Mouse (Mus musculus): Measurements from ENCODE around the gene Siae.

Gene Siae

DNA sequence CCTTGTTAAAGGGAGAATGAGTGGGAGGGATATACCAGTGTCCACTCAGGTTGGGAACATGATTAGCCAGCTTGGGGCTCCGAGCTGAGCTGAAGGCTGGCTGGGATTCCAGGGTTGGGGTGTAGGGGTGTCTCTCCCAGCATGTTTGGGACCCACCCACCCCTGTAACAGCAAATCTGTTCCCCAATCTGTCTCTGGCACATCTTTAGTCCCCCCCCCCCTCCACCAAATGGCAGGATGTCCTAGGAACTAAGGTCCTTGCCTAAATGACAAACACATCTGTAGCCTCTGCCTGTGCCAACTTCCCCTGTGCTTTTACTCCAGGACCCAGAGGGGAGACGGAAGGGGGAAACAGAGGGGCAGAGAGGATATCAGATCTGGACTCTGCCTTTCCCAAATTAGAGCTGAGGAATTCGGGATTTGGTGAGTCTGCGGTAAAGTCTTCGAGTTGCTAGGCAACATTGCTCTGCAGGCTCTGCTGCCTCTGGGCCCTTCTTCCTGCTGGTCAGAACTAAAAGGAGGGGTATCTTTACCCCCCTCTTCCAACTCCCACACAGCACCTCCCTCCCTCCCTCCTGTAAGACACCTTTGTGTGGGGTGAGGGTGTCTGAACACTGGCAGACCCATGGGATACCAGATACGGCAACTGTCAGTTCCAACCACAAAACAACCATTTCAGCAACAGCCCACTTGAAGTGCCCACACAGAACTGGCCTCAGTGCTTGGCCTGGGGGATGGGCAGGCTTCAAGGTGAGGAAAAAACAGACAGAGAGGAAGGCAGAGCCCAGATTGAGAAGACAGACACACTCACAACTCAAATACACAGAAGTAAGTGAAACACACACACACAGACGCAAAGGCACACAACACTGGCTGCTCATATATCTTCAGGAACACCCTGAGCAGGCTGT lies at the start of gene Siae:
Gene Siae, plus strand, starts transcription at position 861 of the 911 bp plus-strand sequence.
- DNase-seq (ENCODE audit: low spot score), result no peak

DNA sequence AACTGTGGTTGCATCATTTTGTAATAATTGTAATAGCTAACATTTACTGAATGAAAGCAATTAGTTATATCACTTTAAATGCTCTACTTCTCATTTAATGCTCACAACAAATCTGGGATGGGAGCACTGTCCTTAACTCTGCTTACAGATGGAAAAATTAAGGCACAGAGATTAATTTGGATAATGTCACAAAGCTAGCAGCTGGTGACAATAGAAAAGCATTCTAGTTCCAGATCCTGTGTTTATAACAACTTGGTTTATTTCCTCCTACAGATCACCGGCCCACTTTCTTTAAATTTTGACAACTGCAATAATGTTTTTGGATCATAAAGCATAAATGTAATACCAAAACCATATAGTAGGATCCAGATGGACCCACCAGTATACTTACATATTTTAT lies 49.5 kb upstream of the Siae start:
- DNase-seq (ENCODE audit: low spot score), result no peak

DNA sequence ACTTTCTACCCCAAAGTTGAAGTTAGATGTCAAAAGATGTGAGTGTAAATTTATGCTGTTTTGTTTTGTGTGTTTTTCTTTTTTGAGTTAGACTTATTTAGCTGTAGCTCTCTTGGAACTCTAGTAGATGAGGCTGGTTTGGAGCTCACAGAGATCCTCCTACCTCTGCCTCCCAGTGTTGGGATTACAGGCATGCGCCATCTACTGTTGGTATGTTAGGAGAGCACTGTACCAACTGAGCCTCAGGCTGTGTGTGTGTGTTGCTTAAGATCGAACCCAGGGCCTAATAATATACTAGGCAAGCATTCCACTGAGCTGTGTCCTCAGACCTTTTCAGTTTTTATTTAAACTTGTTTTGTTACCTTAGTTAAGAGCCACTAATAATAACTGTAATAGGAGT lies 43.4 kb upstream of the Siae start:
- DNase-seq (ENCODE audit: low spot score), result no peak

DNA sequence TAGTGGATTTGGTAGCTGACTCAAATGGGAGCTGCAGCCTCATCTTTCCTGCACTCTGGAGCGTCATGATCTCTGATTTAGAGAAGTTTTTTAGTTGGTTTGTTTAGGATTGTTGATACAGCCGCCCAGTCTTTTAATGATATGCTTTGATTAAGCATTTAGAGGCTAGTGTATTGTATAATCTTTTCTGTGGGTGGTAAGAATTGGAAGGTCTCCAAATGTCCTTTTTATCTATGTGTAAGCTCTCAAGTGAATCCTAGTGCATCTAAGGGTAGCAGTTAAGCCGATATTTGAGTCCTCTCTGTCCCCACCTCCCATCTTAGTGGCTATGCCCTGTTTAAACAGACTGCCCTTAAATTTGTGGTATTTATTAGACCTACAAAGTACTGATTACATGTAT lies 41.0 kb upstream of the Siae start:
- DNase-seq (ENCODE audit: low spot score), result no peak

DNA sequence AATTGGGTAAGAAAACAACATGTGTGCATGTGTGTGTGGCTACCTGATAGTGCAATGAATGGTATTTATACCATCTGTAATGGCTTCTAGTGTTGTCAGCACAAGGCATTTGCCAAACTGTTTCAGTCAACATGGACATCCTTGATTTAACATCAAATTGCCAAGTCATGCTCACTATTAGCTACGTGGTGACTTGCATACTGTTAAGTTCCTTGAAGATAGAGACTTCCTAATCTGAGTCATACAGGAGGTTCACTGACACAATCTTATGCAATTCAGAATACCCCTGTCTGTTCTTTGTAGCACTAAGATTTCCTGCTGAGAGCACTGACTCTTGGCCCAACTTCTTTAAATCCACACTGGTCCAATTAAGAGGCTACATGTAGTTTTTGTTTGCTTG lies 38.0 kb upstream of the Siae start:
- peak; percentile 49 for DNase-seq (ENCODE audit: low spot score)

DNA sequence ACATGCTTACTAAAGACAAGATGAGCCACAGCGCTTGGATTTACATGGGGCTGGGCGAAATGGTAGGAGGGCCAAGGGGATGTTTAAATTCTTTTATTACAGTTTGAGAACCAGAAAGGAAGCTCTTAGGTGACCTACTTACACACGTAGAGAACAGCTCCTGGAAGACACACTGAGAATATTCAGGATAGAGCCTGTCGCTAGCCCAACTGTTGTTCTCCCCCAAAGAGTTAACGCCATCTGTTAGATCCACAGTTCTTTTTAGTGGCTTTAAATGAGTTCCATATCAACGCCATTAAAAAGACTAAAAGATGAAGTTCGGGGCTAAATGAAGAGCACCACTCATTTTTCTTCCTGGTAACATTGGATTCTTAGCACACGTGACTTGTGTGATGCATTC lies 36.5 kb upstream of the Siae start:
- DNase-seq (ENCODE audit: low spot score), result no peak

DNA sequence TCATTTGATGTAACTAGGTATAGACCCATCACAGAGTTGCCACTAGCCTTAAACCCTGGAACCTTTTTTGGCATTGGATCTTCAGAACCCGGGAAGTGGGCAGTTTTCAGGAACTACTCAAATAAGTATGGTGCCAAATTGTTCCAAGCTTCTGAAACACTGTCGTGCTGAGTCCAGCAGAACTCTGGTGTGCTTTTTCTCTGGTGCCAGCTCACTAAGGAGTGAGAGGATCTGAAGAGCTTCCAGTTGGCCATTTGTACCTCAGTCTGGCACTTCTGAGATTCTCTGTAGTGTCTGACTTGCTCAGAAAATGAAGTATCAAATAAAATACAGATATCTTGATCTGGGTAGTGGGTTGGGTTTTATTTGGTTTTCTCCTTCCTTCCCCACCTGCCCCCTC lies 35.5 kb upstream of the Siae start:
- DNase-seq (ENCODE audit: low spot score), result no peak

DNA sequence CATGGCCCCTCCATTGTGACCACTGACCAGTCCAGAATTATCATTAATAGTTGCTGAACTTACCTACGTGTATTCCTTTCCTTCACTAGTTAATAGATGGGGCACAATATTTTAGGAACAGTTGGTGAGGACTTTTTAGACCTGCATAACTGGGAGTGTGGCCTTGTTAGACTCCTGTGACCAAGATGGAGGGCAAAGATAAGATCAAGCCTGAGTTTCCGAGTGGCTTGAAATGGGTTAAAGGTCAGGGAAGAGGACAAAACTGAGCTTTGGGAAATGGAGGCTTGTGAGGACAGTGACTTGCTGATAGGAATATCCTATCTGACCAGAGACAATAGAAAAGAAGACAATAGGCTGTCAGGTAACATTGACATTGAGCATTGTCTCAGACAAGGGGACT lies 30.0 kb upstream of the Siae start:
- DNase-seq (ENCODE audit: low spot score), result no peak

DNA sequence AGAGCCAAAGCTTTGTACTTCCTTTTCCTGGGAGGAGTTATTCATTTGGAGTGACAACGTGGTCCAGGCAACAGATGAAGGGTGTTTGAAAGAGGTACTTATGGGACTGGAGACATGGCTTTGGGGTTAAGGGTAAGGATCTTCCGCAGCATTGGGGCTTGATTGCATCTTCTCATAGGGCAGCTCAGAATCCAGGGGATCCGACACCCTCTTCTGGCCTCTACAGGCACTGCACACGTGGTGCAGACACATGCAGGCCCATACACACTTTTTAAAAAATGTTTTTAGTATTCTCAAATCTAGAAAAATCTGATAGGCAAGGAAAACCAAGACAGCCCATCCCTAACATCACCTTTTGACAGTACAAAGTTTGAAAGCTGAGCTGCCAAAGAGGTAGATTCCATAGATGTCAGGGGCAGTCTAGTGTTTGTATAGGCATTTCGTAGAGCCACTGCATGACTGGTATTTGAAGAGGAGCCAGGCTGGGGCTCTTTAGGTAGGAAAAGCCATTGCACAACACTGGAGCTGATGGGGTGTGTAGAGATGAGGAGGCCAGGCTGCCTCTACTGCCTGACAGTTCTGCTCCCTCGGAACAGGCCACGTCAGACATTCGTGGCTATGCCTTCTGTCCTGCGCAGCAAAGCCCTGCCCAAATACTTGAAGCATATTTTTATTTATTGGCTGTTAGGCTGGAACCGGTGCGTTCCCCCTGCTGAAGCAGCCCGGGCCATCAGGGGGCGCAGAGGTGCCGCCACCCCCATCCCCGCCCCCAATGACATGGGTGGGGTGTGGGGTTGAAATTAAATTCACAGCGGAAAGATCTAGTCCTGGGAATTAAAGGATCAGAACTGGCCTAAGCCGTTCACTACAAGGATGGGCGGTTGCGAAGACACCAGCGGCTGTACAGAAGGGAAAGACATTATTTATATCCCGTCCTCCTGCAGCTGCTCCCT lies 28.8 kb upstream of the Siae start:
- DNase-seq (ENCODE audit: low spot score), result no peak

DNA sequence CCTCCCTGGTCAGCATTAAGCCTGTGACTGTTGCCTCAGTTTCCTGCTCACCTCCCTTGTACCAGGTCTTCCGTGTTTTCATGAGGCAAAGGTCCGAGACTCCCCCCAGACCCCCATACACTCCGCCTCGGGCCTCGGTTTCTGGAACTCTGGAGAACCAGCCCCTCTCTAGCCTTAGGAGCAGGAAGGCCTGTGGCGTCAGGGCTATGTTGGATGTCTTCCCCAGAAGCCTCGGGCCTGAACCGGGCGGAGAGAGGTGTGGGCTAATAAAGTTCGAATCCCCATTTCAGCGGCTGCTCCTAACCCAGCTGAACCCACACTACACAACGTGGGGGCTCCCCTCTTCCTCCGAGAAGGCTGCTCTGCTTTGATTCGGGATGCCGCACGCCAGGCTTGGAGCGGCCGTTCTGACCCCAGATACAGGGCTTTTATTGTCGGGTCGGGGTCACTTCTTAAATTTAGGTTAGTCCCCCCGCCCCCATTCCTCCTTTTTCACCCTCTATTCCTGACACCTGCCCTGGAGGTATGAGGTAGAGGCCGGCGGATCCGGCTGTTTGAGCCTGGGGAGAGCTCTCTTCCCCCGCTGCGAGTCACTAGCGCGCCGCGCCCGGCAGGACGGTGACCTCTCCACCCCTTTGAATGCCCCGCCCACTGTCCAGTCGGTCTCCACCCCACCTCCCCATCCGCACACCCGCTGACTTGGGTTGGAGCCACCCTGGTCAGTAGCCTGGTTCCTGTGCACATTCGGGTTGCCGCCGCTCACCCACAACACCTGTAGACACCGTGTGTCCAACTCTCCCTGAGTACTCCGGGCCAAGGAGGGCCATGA lies 27.9 kb upstream of the Siae start, which contains the start of gene Esam:
Gene Esam, plus strand, starts transcription at position 683 of the 829 bp plus-strand sequence.
- no peak for DNase-seq (ENCODE audit: low spot score)

DNA sequence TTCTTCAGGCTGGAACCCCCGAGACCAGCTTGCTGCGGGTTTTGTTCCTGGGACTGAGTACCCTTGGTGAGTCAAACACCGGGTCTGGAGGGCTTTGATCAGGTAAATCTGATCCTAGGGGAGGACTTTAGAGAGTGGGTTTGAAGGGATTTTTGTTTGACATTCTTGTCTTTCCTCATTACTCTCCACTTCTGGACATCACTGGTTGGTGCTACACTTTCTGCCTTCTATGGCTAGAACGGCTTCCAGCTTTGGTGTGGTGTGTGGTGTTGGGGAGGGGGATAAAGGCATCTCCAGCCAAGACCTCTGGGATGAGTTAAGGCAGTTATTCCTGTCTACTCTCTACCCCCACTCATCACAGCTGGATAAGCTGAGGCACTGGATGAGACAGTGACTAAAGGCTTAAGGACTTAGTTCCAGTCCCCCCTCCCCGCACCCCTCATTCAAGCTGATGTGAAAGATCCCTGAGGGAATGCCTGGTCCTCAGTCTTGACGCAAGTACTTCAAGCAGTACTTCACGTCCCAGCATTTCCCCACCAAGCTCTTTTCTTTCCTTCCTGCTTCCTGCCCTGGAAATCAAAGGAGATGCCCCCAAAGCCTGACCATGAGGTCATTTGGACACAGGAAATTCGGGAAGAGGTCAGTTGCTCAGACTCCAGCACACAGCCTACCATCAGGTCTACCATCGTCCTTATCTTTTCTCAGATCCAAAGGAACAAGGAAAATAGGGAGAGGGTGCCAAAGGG lies 27.1 kb upstream of the Siae start:
- DNase-seq (ENCODE audit: low spot score), result no peak

DNA sequence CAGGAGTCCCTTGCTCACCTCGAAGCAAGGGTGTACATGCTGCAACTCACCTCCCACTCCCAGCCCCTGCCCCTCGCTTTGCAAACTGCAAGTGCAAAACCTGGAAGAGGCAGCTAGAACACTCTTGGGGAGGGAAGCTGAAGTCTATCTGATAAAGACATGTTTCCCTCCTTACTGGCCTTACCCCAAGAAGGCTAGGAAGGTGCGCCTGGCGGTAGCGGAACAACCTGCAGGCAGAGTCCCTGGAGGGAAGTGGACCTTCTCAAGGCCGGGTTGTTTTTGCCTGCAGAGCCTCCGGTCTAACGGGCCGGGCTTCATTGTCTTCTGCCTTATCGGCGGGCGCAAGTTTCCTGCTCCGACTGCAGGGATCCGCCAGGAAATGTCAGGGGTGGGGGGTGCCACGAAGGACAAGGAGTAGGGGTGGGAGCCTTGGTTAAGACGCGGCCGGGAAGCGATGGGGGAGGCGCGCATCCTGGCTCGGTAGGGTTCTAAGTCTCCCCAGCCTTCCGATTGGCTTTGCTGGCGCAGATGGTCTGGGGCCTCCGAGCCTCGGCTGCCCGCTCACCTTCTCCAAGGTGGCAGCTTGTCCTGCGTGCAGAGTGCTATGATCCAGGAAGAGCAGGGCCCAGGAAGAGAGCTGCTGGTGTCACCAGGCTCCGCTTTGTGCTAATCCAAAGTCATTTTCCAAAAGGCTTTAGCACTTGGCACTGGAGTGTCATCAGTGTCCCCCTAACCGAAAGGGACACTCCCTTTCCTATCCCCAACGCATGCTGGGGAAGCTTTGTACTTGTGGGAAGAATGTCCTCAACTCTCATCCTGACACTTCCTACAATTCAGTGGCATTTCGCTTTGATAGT lies 25.2 kb upstream of the Siae start:
- DNase-seq (ENCODE audit: low spot score), result no peak

DNA sequence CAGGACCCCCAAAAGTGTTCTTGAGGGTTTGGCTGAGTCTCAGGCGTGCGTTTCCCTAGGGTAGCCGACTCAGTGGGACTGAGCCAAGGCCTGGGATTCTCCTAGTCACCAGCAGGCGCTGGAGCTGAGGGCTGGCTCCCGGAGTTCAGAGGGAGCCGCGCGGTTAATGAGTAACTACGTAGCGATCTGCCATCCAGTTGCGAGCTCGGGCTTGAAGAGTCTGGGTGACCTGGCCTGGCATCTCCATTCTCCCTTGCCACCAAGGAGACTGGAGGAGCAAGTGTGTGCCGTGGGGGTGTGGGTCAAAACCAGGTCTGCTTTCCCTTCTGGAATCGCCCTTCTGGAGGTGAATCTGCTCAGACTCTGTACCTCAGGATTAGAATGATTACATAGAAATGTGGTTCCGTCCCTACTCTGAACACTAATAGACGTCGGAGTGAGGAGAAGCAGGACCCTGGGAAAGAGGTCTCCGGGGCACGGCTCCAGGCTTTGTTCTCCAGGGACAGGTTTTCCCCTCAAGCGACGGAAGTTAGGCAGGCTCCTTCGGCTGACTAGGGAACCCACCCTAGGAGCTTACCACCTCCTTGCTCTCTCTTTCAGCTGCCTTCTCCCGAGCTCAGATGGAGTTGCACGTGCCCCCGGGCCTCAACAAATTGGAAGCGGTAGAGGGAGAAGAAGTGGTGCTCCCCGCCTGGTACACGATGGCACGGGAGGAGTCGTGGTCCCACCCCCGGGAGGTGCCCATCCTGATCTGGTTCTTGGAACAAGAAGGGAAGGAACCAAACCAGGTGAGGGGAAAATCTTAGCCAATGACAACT lies 24.4 kb upstream of the Siae start:
- DNase-seq (ENCODE audit: low spot score), result no peak

DNA sequence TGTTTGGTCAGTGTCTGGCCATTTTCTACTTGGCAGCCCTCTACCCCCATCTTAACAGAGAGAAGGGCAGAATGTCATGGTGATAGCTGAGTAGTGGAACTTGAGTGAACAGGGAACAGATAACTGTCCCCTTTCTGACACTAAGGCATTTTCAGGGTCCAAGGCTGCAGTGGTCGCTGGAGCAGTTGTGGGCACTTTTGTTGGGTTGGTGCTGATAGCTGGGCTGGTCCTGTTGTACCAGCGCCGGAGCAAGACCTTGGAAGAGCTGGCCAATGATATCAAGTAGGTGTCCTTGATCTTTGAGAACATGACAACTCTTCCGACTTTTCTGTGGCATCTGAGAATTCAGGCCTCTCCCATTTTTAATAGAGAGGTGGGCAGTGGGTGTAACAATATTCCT lies 18.6 kb upstream of the Siae start:
- DNase-seq (ENCODE audit: low spot score), result no peak

DNA sequence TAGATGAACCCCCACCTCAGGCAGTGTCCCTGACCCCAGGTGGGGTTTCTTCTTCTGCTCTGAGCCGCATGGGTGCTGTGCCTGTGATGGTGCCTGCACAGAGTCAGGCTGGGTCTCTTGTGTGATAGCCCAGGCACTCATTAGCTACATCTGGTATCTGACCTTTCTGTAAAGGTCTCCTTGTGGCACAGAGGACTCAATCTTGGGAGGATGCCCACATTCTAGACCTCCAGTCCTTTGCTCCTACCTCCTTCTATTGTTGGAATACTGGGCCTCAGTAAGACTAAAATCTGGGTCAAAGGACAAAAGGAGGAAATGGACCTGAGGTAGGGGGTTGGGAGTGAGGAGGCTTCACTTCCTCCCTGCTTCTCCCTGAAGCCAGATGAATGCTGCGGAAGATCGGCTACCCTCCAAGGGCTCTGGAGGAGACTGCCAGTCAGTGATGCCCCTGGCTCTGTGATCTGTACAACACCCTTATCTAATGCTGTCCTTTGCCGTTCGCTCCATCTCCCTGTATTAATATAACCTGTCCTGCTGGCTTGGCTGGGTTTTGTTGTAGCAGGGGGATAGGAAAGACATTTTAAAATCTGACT lies 17.7 kb upstream of the Siae start:
- no peak for DNase-seq (ENCODE audit: low spot score)

DNA sequence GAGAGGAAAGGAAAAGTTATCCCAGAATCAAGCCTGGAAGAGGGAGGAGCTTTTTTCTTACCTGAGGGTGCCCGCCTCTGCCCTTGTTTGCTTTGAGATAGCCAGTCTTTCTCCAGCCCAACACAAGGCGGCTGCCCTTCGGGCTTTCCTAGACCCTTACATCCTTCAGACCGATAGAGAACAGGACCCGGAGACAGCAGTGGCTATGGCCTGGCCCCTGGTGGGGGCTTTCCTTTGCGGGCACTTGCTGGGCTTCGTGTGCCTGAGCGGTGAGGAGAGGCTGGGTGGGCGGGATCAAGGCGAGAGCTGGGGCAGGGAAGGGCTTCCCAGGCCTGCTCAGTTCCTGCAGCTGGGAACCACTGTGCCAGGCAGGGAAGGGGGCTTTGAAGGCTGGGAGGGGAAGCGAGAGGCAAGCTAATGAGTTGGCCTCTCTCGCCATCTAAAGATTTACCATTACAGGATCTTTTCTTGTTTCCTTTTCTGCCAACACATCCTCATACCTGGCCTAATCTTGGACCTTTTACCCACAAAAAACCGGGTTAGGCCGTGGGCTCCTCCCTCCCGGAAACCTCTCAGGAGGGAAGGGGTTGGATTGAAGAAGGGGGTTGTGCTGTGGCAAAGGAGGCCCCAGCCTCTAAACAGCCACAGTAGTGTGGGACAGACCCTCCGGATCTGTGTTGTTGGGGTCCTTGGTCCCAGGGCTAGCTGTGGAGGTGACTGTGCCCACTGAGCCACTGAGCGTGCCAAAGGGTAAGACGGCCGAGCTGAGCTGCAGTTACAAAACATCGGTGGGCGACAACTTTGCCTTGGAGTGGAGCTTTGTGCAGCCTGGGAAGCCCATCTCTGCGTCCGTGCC lies 16.1 kb upstream of the Siae start, which contains the start of gene Vsig2:
Gene Vsig2, plus strand, starts transcription at position 86 of the 856 bp plus-strand sequence.
- DNase-seq (ENCODE audit: low spot score), result no peak

DNA sequence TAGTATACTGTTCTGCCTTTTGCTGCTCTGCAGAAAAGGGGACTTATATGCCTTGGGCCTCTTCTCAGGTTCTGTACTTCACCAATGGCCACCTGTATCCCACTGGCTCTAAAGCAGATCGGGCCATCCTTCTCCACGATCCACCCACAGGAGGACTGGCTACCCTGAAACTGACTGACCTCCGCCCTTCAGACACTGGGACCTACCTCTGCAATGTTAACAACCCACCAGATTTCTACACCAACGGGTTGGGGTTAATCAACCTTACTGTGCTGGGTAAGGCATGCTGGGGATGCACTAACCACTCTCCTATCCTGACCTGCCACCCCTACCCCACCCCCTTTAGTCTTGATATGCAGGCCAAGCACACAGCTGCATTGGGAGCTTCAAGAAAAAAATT lies 15.3 kb upstream of the Siae start:
- DNase-seq (ENCODE audit: low spot score), result no peak

Data from c-Kit-positive CD71-positive TER-119-positive erythroid progenitor cells, embryonic 14.5 days (primary cell).